Mouse (Mus musculus): ENCODE results near the gene Zfp423. TPM values are rescaled to one million over a fixed set of nuclear protein-coding genes. Genes with fewer than 3 reads are reported as not detected.

Zfp423 gene
- total and polyA plus RNA-seq, 2 experiments from 2014 or later: 1.9 to 7.9 TPM

DNA sequence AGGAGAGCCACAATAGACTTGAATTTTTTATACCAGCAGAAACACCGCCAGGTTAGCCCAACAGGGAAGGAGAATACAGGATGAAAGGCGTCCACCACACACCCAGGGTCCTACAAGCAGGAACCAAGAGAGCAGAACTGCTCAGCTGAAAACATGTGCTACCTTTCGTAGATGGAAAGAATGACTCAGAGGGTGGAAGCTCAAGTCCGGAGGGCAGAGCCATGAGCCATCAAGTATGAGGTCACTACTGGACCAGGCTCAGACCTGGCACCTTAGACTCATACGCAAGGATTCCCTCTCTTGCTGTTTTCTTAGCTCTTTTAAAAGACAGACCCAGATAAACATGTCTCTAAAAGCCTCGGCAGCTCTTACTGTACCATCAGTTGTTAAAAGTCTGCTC lies 168.3 kb downstream of the Zfp423 start:
- no peaks in the 10 kb centered on the region for H3K4me1 ChIP-seq (ENCODE audit: control insufficient read depth, insufficient read depth)
- no peak overlapping the region for H3K4me2 ChIP-seq (ENCODE audit: low read depth, low read length)
- TF ChIP-seq CTCF (IDR thresholded peaks at IDR 0.05; ENCODE audit: low read depth) (no peak), EP300 (IDR thresholded peaks at IDR 0.05; ENCODE audit: low read depth) (no peak)
- no peaks in the 10 kb centered on the region for H3K36me3 ChIP-seq (replicated peaks; ENCODE audit: control insufficient read depth, insufficient read depth, low read length)
- ATAC-seq (ENCODE audit: insufficient read depth, low read depth) (peak; percentile 64; the same call in 1 of the 2 replicates), DNase-seq (ENCODE audit: low spot score) (peak; percentile 44)
- H3K9me3 ChIP-seq (replicated peaks; ENCODE audit: control insufficient read depth, low read length): no peaks in the 10 kb centered on the region
- no peak overlapping the region for H3K27ac ChIP-seq (ENCODE audit: low read depth)
- H3K27me3 ChIP-seq (ENCODE audit: control insufficient read depth, insufficient read depth, low read length): no peaks in the 10 kb centered on the region
- no peak overlapping the region for H3K4me3 ChIP-seq (ENCODE audit: low read depth, low read length)
- H3K9ac ChIP-seq (replicated peaks; ENCODE audit: low read depth, low read length): no peak overlapping the region
- WGBS: 45% methylated on average over 6 of the region's 6 CpGs

DNA sequence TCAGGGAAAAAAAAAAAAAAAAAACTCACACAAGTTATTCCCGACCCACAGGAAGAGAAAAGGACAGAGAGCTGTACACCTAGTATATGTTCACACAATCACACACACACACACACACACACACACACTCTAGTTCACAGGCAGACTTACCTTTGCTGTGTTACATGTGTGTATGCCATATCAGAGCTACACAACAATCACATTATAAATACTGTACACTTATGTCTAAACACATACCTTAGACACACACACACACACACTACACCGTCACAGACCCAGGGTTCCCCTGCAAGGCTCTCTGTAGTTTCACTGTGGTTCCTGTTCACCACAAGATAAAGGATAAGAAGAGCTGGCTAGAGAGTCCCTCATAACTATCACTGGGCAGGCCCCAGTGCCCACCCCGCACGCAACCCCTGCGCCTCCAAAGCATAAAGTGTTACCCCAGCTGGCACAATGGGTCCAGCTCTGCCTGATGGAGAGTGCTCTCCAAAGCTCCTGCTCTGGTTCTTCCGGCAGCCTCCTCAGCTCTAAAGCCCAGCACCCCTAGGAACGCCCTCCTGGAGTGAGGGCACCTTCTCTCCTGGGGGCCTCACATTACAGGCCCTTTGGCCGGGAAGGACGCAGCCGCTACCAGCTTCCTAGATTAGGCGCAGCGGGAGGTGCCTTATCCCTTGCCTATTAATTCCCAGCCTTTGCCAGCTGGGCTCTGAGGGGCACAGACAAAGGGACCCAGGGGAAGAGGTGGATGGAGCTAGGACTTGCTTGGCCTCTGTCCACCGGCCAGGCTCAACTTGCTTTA lies 174.6 kb downstream of the Zfp423 start:
- 70% methylated on average over 13 of the region's 13 CpGs for WGBS
- TF ChIP-seq EP300 (IDR thresholded peaks at IDR 0.05; ENCODE audit: low read depth) (no peak), CTCF (IDR thresholded peaks at IDR 0.05; ENCODE audit: low read depth) (no peak)
- no peak for DNase-seq (ENCODE audit: low spot score)
- Histone ChIP-seq H3K9me3 (replicated peaks; ENCODE audit: control insufficient read depth, low read length) (no peaks in the 10 kb centered on the region), H3K27me3 (ENCODE audit: control insufficient read depth, insufficient read depth, low read length) (0 out of 2 replicates have a peak, but pooled peaks cover 3% of the 10 kb centered on the region), H3K36me3 (replicated peaks; ENCODE audit: control insufficient read depth, insufficient read depth, low read length) (0 out of 2 replicates have a peak, but pooled peaks cover 4% of the 10 kb centered on the region), H3K4me2 (ENCODE audit: low read depth, low read length) (no peak overlapping the region), H3K27ac (ENCODE audit: low read depth) (no peak overlapping the region), H3K4me3 (ENCODE audit: low read depth, low read length) (no peak overlapping the region), H3K9ac (replicated peaks; ENCODE audit: low read depth, low read length) (no peak overlapping the region), H3K4me1 (ENCODE audit: control insufficient read depth, insufficient read depth) (no peaks in the 10 kb centered on the region)
- no peak for ATAC-seq (ENCODE audit: insufficient read depth, low read depth)

DNA sequence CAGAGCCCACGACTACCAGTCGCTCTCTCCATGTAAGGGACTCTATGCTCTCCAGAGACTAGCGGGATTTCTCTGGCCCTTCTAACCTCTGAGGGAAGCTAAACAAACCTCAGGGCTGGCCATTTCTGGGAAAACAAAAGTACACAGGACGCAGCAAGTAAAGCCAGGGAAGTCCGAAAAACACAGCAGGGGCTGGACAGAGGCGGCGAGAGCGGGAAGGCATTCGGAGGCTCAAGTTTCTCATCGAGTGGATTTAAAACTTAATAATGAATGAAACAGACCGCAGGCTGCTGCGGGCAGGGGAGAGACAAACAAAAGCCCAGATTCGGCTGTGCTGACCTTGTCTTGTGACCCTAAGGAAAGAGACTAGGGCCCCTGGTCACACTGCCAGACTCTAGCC lies 175.2 kb downstream of the Zfp423 start:
- Histone ChIP-seq H3K27me3 (ENCODE audit: control insufficient read depth, insufficient read depth, low read length) (0 out of 2 replicates have a peak, but pooled peaks cover 3% of the 10 kb centered on the region), H3K4me3 (ENCODE audit: low read depth, low read length) (no peak overlapping the region), H3K4me2 (ENCODE audit: low read depth, low read length) (peak overlapping the region; percentile 15; the same call in 1 of the 2 replicates), H3K36me3 (replicated peaks; ENCODE audit: control insufficient read depth, insufficient read depth, low read length) (0 out of 2 replicates have a peak, but pooled peaks cover 4% of the 10 kb centered on the region), H3K9ac (replicated peaks; ENCODE audit: low read depth, low read length) (no peak overlapping the region), H3K9me3 (replicated peaks; ENCODE audit: control insufficient read depth, low read length) (no peaks in the 10 kb centered on the region), H3K27ac (ENCODE audit: low read depth) (0 out of 2 replicates have a peak overlapping the region, but pooled peaks have one; percentile 11), H3K4me1 (ENCODE audit: control insufficient read depth, insufficient read depth) (no peaks in the 10 kb centered on the region)
- WGBS: 50% methylated on average over 13 of the region's 13 CpGs
- peak; percentile 16 for DNase-seq (ENCODE audit: low spot score)
- TF ChIP-seq CTCF (IDR thresholded peaks at IDR 0.05; ENCODE audit: low read depth) (no peak), EP300 (IDR thresholded peaks at IDR 0.05; ENCODE audit: low read depth) (no peak)
- no peak; the same call in 1 of the 2 replicates for ATAC-seq (ENCODE audit: insufficient read depth, low read depth)

DNA sequence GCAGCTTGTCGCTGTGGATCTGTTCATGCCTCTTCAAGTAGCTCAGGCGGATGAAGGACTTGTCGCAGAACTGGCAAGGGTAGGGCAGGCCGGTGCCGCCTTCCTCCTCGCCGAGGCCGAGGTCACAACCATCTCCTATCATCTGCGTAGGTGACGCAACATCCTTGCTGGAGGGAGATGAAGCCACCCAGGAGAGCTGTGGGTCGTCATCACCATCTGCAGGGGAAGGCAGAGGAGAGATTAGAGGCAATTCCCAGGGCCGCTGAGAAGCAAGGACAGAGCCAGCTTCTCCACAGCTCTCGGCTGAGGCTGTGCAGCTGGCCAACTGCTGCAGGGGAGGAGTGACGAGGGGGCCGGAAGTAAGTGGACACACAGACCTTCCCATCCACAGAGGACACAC lies 176.2 kb downstream of the Zfp423 start:
- no peak overlapping the region for H3K4me2 ChIP-seq (ENCODE audit: low read depth, low read length)
- DNase-seq (ENCODE audit: low spot score) (no peak), ATAC-seq (ENCODE audit: insufficient read depth, low read depth) (peak; percentile 39)
- H3K9me3 ChIP-seq (replicated peaks; ENCODE audit: control insufficient read depth, low read length): no peaks in the 10 kb centered on the region
- WGBS: 45% methylated on average over 15 of the region's 15 CpGs
- no peaks in the 10 kb centered on the region for H3K4me1 ChIP-seq (ENCODE audit: control insufficient read depth, insufficient read depth)
- no peak overlapping the region for H3K9ac ChIP-seq (replicated peaks; ENCODE audit: low read depth, low read length)
- TF ChIP-seq EP300 (IDR thresholded peaks at IDR 0.05; ENCODE audit: low read depth): no peak
- TF ChIP-seq CTCF (IDR thresholded peaks at IDR 0.05; ENCODE audit: low read depth): no peak
- H3K27me3 ChIP-seq (ENCODE audit: control insufficient read depth, insufficient read depth, low read length): 0 out of 2 replicates have a peak, but pooled peaks cover 3% of the 10 kb centered on the region
- no peak overlapping the region for H3K27ac ChIP-seq (ENCODE audit: low read depth)
- H3K4me3 ChIP-seq (ENCODE audit: low read depth, low read length): no peak overlapping the region
- 0 out of 2 replicates have a peak, but pooled peaks cover 4% of the 10 kb centered on the region for H3K36me3 ChIP-seq (replicated peaks; ENCODE audit: control insufficient read depth, insufficient read depth, low read length)

DNA sequence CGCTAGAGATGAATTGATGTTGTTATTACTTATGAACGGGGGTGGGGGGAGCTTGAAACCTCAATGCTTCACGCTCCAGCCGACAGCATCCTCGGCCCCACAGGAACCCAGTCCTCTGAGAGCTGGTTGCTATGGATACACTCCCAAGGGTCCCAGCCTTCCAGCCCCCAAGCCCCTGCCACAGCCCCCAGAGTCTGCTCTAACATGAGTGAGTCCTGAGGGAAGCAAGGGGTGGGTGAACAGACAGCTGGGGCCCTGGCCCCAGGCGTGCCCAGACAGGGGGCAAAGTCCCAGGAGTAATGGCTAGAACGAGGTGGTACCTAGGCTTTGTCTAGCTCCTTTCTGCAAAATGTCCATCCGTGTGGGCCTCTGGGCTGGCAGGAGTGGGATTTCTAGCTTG lies 181.8 kb downstream of the Zfp423 start:
- Histone ChIP-seq H3K27me3 (ENCODE audit: control insufficient read depth, insufficient read depth, low read length) (0 out of 2 replicates have a peak, but pooled peaks cover 3% of the 10 kb centered on the region), H3K4me1 (ENCODE audit: control insufficient read depth, insufficient read depth) (no peaks in the 10 kb centered on the region), H3K36me3 (replicated peaks; ENCODE audit: control insufficient read depth, insufficient read depth, low read length) (0 out of 2 replicates have a peak, but pooled peaks cover 4% of the 10 kb centered on the region), H3K27ac (ENCODE audit: low read depth) (no peak overlapping the region), H3K4me2 (ENCODE audit: low read depth, low read length) (no peak overlapping the region), H3K9ac (replicated peaks; ENCODE audit: low read depth, low read length) (no peak overlapping the region), H3K4me3 (ENCODE audit: low read depth, low read length) (no peak overlapping the region), H3K9me3 (replicated peaks; ENCODE audit: control insufficient read depth, low read length) (no peaks in the 10 kb centered on the region)
- ATAC-seq (ENCODE audit: insufficient read depth, low read depth) (no peak), DNase-seq (ENCODE audit: low spot score) (no peak)
- no peak for TF ChIP-seq CTCF (IDR thresholded peaks at IDR 0.05; ENCODE audit: low read depth)
- TF ChIP-seq EP300 (IDR thresholded peaks at IDR 0.05; ENCODE audit: low read depth): no peak
- WGBS: 76% methylated on average over 8 of the region's 8 CpGs

Data from heart, postnatal 0 days (tissue).